Mouse (Mus musculus) neural tube, embryonic 12.5 days (tissue): Measurements from ENCODE around the gene Pole. TPM values are rescaled to one million over a fixed set of nuclear protein-coding genes. Genes with fewer than 3 reads are reported as not detected.

Experiments
- ATAC-seq: fragments of 200-750 bp; cut with Nextera tagmentation; 2 replicates; pipeline ENCODE4 v1.8.0; 2017; ENCODE audit warnings: low read depth, mild to moderate bottlenecking, moderate TSS enrichment, moderate library complexity; ENCODE audit not compliant: low FRiP score
- H3K27ac ChIP-seq: fragments of 300-500 bp; sonication (generic); 2 replicates; pipeline ENCODE4 v1.5.1; 2016
- H3K27me3 ChIP-seq: fragments of 300-500 bp; sonication (generic); replicated peaks from 2 replicates; pipeline ENCODE4 v1.6.1; 2016; ENCODE audit warnings: mild to moderate bottlenecking
- H3K36me3 ChIP-seq: fragments of 300-500 bp; sonication (generic); 2 replicates; pipeline ENCODE4 v1.6.1; 2016; ENCODE audit warnings: mild to moderate bottlenecking
- H3K4me1 ChIP-seq: fragments of 300-500 bp; sonication (generic); 2 replicates; pipeline ENCODE4 v1.6.1; 2016
- H3K4me2 ChIP-seq: fragments of 300-500 bp; sonication (generic); replicated peaks from 2 replicates; pipeline ENCODE4 v1.6.1; 2016; ENCODE audit warnings: mild to moderate bottlenecking
- H3K4me3 ChIP-seq: fragments of 300-500 bp; sonication (generic); 2 replicates; pipeline ENCODE4 v1.5.1; 2016
- H3K9ac ChIP-seq: fragments of 300-500 bp; sonication (generic); 2 replicates; pipeline ENCODE4 v1.6.1; 2016; ENCODE audit warnings: mild to moderate bottlenecking
- H3K9me3 ChIP-seq: fragments of 300-500 bp; sonication (generic); 2 replicates; pipeline ENCODE4 v1.6.1; 2016; ENCODE audit warnings: mild to moderate bottlenecking
- WGBS: fragments of 180-500 bp; shearing (Covaris S2); methylation state at CpG from one replicate; pipeline ENCODE4 v1.1.7; 2016; 5-methylcytosine and 5-hydroxymethylcytosine counted together
- polyA plus RNA-seq: library from polyadenylated mRNA; unstranded; fragments of >200 nt; fragmentation: Nextera tagmentation; extraction: Ambion mirVana; gene quantifications from 2 replicates; pipeline ENCODE4 v1.2.1, GENCODE M21; 2016

The Pole gene
- polyA plus RNA-seq, 1 experiment from 2014 or later: 18.7 TPM

- Histone ChIP-seq H3K9ac (no peak overlapping the region), H3K27ac (no peak overlapping the region), H3K9me3 (no peaks in the 10 kb centered on the region), H3K27me3 (peaks cover 21% of the 10 kb centered on the region), H3K4me1 (peaks cover 10% of the 10 kb centered on the region), H3K4me3 (no peak overlapping the region), H3K4me2 (no peak overlapping the region), H3K36me3 (no peaks in the 10 kb centered on the region)
- ATAC-seq: no peak
- WGBS: 86% methylated on average over 8 of the region's 8 CpGs
These were observed 60.9 kb downstream of the Pole start for GRCm38 (mm10) chr5:110347006-110347405.

- no peak overlapping the region for H3K9ac ChIP-seq
- WGBS: 18% methylated on average over 7 of the region's 7 CpGs
- H3K27ac ChIP-seq: no peak overlapping the region
- H3K27me3 ChIP-seq: no peaks in the 10 kb centered on the region
- ATAC-seq: no peak
- no peak overlapping the region for H3K4me3 ChIP-seq
- H3K4me1 ChIP-seq: no peaks in the 10 kb centered on the region
- no peaks in the 10 kb centered on the region for H3K36me3 ChIP-seq
- no peak overlapping the region for H3K4me2 ChIP-seq
- no peaks in the 10 kb centered on the region for H3K9me3 ChIP-seq
These were observed 68.6 kb downstream of the Pole start for GRCm38 (mm10) chr5:110354716-110355115.

GRCm38 (mm10) chr5:110357531-110358179 lies 71.5 kb downstream of the Pole start:
- peak; percentile 53 for ATAC-seq
- 27% methylated on average over 9 of the region's 9 CpGs for WGBS
- H3K27me3 ChIP-seq: 0 out of 2 replicates have a peak, but pooled peaks cover 6% of the 10 kb centered on the region
- H3K36me3 ChIP-seq: peaks cover 6% of the 10 kb centered on the region; the same call in 1 of the 2 replicates
- no peak overlapping the region for H3K4me2 ChIP-seq
- H3K9me3 ChIP-seq: no peaks in the 10 kb centered on the region
- H3K9ac ChIP-seq: no peak overlapping the region
- no peak overlapping the region for H3K27ac ChIP-seq
- H3K4me3 ChIP-seq: no peak overlapping the region
- H3K4me1 ChIP-seq: no peaks in the 10 kb centered on the region

GRCm38 (mm10) chr5:110361465-110361864 lies 75.4 kb downstream of the Pole start:
- Histone ChIP-seq H3K36me3 (peaks cover 20% of the 10 kb centered on the region; the same call in 1 of the 2 replicates), H3K27me3 (peaks cover 6% of the 10 kb centered on the region; the same call in 1 of the 2 replicates), H3K9ac (no peak overlapping the region), H3K27ac (no peak overlapping the region), H3K4me3 (no peak overlapping the region), H3K9me3 (no peaks in the 10 kb centered on the region), H3K4me1 (peaks cover 12% of the 10 kb centered on the region), H3K4me2 (no peak overlapping the region)
- 87% methylated on average over 6 of the region's 6 CpGs for WGBS
- ATAC-seq: no peak

- H3K27ac ChIP-seq: no peak overlapping the region
- no peak for ATAC-seq
- under 1% methylated on average over 28 of the region's 28 CpGs for WGBS
These were observed 76.7 kb downstream of the Pole start for GRCm38 (mm10) chr5:110362813-110363178.

GRCm38 (mm10) chr5:110363179-110363821 lies 77.2 kb downstream of the Pole start:
- peak; percentile 80 for ATAC-seq
- Histone ChIP-seq H3K4me1 (peaks cover 12% of the 10 kb centered on the region), H3K4me2 (peak overlapping the region; percentile 85)

More at GRCm38 (mm10) chr5:110362813-110363178, 76.7 kb downstream of the Pole start:
- Histone ChIP-seq H3K4me1 (peaks cover 12% of the 10 kb centered on the region), H3K9ac (peak overlapping the region; percentile 56), H3K4me2 (peak overlapping the region; percentile 85), H3K36me3 (peaks cover 30% of the 10 kb centered on the region), H3K9me3 (no peaks in the 10 kb centered on the region), H3K4me3 (peak overlapping the region; percentile 41), H3K27me3 (peaks cover 6% of the 10 kb centered on the region; the same call in 1 of the 2 replicates)

GRCm38 (mm10) chr5:110363822-110364545 lies 77.9 kb downstream of the Pole start:
- Histone ChIP-seq H3K9ac (peak overlapping the region; percentile 56), H3K4me2 (peak overlapping the region; percentile 85), H3K36me3 (peaks cover 40% of the 10 kb centered on the region), H3K9me3 (no peaks in the 10 kb centered on the region), H3K27me3 (peaks cover 6% of the 10 kb centered on the region; the same call in 1 of the 2 replicates), H3K4me3 (peak overlapping the region; percentile 41; the same call in 1 of the 2 replicates), H3K4me1 (peaks cover 12% of the 10 kb centered on the region), H3K27ac (0 out of 2 replicates have a peak overlapping the region, but pooled peaks have one; percentile 10)
- WGBS: 30% methylated on average over 11 of the region's 11 CpGs
- peak; percentile 38 for ATAC-seq

More at GRCm38 (mm10) chr5:110363179-110363821, 77.2 kb downstream of the Pole start:
- peak overlapping the region; percentile 56 for H3K9ac ChIP-seq
- H3K36me3 ChIP-seq: peaks cover 34% of the 10 kb centered on the region
- H3K9me3 ChIP-seq: no peaks in the 10 kb centered on the region
- H3K27ac ChIP-seq: 0 out of 2 replicates have a peak overlapping the region, but pooled peaks have one; percentile 10
- H3K4me3 ChIP-seq: peak overlapping the region; percentile 41
- 2% methylated on average over 72 of the region's 72 CpGs for WGBS
- peaks cover 6% of the 10 kb centered on the region; the same call in 1 of the 2 replicates for H3K27me3 ChIP-seq

- Histone ChIP-seq H3K4me1 (peaks cover 10% of the 10 kb centered on the region; the same call in 1 of the 2 replicates), H3K9me3 (no peaks in the 10 kb centered on the region), H3K27me3 (no peaks in the 10 kb centered on the region), H3K9ac (no peak overlapping the region), H3K27ac (no peak overlapping the region), H3K4me2 (no peak overlapping the region), H3K4me3 (no peak overlapping the region), H3K36me3 (peaks cover 67% of the 10 kb centered on the region)
- WGBS: 61% methylated on average over 8 of the region's 8 CpGs
- peak; percentile 42; the same call in 1 of the 2 replicates for ATAC-seq
These were observed 90.8 kb downstream of the Pole start for GRCm38 (mm10) chr5:110376802-110377433.

GRCm38 (mm10) chr5:110378181-110378583 lies 92.1 kb downstream of the Pole start:
- H3K4me2 ChIP-seq: no peak overlapping the region; the same call in 1 of the 2 replicates
- WGBS: 25% methylated on average over 20 of the region's 20 CpGs
- H3K27ac ChIP-seq: no peak overlapping the region
- H3K4me3 ChIP-seq: no peak overlapping the region
- ATAC-seq: no peak
- H3K36me3 ChIP-seq: peaks cover 63% of the 10 kb centered on the region
- H3K27me3 ChIP-seq: no peaks in the 10 kb centered on the region
- no peaks in the 10 kb centered on the region for H3K9me3 ChIP-seq
- peaks cover 10% of the 10 kb centered on the region; the same call in 1 of the 2 replicates for H3K4me1 ChIP-seq
- no peak overlapping the region for H3K9ac ChIP-seq

- Histone ChIP-seq H3K27ac (no peak overlapping the region), H3K9ac (no peak overlapping the region), H3K4me2 (no peak overlapping the region), H3K27me3 (no peaks in the 10 kb centered on the region), H3K4me3 (no peak overlapping the region), H3K36me3 (peaks cover 55% of the 10 kb centered on the region), H3K4me1 (peaks cover 10% of the 10 kb centered on the region; the same call in 1 of the 2 replicates), H3K9me3 (no peaks in the 10 kb centered on the region)
- WGBS: 91% methylated on average over 15 of the region's 15 CpGs
- ATAC-seq: no peak
These were observed 93.0 kb downstream of the Pole start for GRCm38 (mm10) chr5:110379086-110379485.

GRCm38 (mm10) chr5:110379823-110380222 lies 93.7 kb downstream of the Pole start:
- ATAC-seq: no peak
- Histone ChIP-seq H3K27ac (no peak overlapping the region), H3K27me3 (no peaks in the 10 kb centered on the region), H3K4me3 (no peak overlapping the region), H3K4me2 (no peak overlapping the region), H3K4me1 (peaks cover 17% of the 10 kb centered on the region; the same call in 1 of the 2 replicates), H3K9me3 (no peaks in the 10 kb centered on the region), H3K36me3 (peaks cover 48% of the 10 kb centered on the region), H3K9ac (no peak overlapping the region)
- WGBS: 89% methylated on average over 4 of the region's 4 CpGs
